Mouse (Mus musculus) hindlimb bud, embryonic 11.5 days (tissue): Measurements from ENCODE around the gene Exosc9.

Experiments
- DNase-seq: peaks from one replicate; pipeline ENCODE4 v3.0.0-alpha.2; 2012; ENCODE audit warnings: low read depth, low spot score; ENCODE audit errors: extremely low spot score

Gene Exosc9

DNA sequence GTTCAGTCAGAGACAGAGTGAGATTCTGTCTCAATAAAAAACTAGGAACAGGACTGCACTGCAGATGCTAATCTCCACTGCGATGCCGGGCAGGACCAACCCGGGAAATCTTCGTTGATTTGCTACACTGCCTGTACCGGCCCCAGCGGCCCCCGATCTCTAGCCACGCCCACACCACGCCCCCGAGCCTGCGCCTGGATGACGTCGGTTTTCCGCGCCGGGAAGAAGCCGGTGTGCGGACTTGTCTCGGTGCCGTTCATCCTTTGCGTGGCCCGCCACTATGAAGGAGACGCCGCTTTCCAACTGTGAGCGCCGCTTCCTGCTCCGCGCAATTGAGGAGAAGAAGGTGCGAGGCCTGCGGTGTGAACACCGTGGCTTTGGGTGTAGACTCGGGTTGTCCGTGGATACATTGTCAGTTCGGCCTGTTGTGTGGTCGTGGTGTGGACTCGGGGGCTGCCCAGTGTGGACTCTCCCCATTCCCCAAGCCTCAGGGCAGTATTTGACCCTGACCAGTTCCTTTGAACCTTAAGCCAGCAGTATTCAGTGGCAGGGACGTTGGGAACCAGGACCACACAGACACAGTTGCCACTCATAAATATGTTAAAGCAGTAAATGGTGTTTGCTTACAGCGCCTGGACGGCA is at the start of gene Exosc9:
Exosc9 (plus strand) TSS at position 201 of the 642 bp plus-strand sequence.
- DNase-seq, result no peak

DNA sequence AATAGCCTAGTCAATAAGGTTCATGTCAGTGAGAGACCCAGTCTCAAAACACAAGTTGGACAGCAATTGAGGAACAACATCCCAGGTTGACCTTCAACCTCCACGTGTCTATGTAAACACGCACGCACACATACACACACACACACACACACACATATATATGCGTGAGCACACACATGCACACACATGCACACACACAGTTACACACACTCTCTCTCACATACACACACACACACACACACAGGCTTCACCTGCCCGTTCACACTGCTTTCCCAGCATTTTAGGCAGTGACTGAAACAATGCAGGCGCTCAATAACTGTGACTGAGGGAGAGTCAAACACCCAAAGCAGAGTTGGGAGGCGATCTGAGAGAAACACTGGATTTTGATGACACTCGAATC is 47.1 kb upstream of the Exosc9 start:
- DNase-seq, result no peak

DNA sequence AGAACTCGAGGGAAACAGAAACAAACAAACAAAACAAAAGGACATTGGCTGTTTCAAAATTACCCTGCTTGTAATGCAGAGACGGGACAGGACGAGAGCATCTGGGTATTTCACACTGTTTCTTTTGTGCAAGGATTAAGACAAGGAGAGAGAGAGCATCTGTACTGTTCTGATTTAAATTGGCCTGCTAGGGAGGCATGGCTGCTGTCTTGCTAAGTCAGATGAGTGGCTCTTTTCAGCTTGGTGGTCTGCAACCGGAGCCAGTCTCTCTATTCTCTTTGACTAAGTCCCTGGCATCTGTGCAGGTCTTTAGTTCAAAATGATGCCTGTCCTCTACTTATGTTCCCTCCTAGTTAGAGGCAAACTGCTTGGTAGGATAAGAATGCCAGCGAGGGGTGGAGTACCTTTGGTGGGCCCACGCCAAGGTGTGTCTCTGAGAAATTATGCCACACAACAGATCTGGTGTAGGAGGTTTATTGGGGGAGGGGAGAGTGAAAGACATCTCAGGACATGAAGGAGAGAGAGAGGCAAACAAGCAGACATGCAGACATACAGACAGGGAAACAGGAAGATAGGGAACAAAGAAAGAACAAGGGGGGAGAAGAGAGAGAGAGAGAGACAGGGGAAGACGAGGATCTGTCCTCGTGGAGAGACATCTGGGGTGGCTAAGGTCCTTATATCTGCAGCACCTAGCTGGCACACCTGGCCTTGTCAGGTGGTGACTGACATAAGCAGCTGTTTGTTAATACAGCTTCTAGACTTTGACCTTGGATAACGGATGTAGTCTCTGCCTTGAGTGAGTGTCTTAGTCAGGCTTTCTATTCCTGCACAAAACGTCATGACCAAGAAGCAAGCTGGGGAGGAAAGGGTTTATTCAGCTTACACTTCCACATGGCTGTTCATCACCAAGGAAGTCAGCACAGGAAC is 46.3 kb upstream of the Exosc9 start:
- DNase-seq, result no peak

DNA sequence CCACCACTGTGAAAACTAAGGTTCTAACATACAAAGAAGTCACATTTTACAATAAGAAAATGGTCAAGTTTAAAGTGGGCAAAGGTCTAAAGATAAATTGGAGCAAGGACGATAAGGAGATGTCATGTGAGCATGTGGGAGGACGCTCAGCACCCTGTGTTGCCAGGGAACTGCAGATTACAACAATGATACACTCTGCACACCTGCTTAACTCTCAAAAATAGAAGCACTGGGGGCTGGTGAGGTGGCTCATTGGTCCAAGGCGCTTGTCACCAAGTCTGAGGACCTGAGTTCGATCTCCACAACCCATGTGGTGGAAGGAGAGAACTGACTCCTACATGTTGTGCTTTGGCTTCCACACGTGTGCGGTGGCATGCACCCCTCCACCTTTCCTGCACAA is 40.9 kb upstream of the Exosc9 start:
- DNase-seq, result no peak

- DNase-seq, result no peak
Observed at GRCm38 (mm10) chr3:36516196-36516595, 36.2 kb upstream of the Exosc9 start.

GRCm38 (mm10) chr3:36521073-36522060 is 31.0 kb upstream of the Exosc9 start, which contains the start of gene Gm11549:
Gene Gm11549 (minus strand): TSS chr3:36521813.
- no peak for DNase-seq

DNA sequence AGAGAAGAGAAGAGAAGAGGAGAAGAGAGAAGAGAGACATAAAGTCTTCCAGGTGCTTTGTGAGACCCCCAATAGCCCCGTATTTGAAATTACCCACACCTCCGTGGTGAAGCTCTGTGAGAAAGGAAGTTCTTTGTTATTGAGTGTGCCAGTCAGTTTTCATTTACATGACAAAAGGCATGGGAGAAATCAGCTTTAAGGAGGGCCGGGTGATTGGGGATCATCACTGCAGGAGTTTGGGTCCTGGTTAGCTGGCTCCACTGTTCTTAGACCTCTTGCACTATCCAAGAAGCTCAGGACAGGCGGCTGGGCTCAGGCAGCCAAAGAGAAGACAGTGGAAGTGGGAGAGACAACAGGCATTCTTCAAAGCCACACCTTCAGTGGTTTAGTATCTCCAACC is 30.3 kb upstream of the Exosc9 start:
- DNase-seq, result no peak

DNA sequence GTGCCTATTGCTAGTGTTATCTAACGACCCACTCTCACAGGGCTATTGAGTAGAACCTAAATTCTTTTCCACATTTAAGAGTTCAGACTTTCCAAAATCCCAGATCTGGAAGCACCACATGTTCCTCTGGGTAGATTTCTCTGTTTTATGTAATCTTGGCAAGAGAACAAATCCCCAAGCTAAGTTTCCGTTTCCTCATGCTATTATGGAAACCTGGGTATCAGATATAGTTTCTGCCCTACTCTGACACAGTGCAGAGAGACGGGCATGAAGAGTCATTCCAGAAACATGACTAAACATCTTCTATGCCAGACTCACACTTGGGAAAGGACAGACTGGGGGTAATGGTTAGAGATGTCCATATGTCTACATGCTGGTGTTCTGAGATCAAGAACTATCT is 27.9 kb upstream of the Exosc9 start:
- DNase-seq, result no peak

DNA sequence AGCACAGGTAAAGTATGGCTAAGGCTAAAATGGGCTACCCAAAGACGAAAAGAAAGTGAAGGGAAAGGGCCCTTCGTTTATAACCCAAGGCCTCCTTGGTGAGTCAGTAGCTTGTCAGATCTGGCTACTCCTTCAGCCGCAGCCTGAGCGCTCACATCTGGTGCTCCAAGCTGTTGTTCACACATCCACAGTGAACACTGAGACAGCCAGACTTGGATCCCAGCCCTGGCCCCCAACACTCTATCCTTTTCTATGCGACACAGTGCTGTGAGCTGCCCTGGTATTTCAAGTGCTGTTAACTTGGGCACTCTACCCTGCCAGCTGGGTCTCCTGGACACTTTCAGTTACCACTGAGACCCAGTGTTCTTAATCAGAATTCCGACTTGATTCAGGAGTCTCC is 22.1 kb upstream of the Exosc9 start:
- no peak for DNase-seq

- DNase-seq, result no peak
Observed at GRCm38 (mm10) chr3:36530781-36531180, 21.6 kb upstream of the Exosc9 start.

DNA sequence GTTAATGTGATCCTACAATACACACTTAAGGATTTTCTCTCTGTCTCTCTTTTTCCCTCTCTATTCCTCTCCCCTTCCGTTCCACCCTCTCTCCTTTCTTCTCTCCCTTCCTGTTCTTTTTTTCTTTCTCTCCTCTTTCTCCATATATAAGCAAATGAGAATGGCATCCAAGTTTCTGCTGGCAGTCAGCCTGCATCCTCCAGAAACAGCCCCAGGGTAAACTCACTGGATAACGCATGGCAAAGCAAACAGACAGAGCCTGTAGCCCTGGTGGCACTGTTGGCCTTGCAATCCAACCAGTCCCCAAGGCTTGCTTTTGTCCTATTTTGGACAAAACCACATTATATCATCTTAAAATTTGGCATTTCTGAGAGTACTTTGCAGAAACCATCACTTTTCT is 21.2 kb upstream of the Exosc9 start:
- no peak for DNase-seq

GRCm38 (mm10) chr3:36531979-36532542 is 20.3 kb upstream of the Exosc9 start:
- DNase-seq, result no peak

GRCm38 (mm10) chr3:36532738-36533137 is 19.7 kb upstream of the Exosc9 start:
- no peak for DNase-seq

- no peak for DNase-seq
Observed at GRCm38 (mm10) chr3:36533201-36533672, 19.2 kb upstream of the Exosc9 start.

DNA sequence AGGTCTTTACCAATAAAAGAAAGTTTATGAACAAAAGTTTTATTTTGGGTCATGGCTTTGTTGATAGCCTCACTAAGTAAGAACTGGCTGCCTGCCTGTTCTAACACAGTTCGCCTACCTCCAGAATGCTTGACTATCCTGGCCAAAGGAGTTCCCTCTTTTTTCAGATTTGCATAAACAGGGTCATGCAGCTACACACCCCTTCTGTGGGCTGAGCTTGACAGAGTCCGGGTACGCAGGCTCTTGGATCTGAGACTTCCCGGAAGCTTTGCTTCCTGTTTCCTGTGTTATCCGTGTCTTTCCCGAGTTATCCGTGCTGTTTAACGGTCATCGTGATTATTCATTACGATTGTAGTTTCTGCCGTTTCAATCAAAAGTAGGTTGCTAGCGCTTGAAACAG is 16.4 kb upstream of the Exosc9 start:
- no peak for DNase-seq

DNA sequence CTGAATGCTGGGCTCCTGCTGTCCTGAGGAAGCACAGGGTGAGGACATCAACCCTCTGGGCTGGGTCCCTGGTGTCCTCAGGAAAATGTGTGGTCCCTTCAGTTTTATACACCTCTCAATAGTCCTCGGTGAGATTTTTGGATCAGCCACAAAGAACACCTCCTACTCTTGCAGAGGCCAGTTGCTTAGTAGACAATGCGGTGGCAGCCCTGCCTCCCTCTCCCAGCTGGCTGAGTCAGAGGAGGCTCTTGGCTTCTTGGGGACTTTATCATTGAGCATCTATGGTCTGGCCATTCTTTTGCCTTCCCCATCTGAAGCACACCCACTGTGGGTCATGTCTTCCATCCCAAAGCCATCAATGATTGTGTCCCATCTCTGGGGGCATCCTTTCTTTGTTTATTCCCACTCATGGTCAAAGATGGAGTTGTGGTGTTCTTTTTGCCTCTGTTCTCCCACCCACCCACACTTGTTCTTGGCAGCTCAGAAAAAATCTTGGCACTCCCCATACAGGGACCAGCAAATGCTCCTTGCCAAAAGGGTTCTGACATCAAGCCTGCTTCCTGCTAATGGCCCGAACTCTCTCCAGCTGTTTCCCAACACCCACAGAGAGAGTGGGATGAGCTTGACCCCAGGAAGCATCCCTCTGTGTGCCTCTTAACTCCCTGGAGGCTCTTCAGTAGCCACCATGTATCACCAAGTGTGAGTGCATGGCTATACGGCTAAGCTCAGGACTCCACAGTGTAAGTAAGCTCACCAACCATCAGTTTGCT is 14.5 kb upstream of the Exosc9 start:
- no peak for DNase-seq

GRCm38 (mm10) chr3:36540756-36541155 is 11.7 kb upstream of the Exosc9 start:
- DNase-seq, result no peak

DNA sequence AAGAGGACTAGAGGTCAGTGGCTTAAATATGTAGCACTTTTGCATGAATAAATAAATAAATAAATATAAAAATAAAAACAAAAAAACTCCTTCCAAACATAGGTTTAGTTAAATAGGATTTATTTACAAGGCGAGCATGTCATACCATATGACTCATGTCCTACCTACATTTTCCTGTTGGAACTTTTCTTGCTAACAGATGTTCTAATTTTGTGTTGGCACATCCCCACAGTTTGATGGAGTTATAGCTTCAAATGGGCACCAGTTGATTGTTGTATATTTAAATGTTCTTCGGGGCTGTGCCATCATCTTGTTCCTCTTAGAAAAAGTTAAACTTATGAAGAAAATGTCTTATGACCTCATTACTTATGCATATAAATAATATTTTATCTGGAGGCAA is 11.0 kb upstream of the Exosc9 start:
- DNase-seq, result no peak

DNA sequence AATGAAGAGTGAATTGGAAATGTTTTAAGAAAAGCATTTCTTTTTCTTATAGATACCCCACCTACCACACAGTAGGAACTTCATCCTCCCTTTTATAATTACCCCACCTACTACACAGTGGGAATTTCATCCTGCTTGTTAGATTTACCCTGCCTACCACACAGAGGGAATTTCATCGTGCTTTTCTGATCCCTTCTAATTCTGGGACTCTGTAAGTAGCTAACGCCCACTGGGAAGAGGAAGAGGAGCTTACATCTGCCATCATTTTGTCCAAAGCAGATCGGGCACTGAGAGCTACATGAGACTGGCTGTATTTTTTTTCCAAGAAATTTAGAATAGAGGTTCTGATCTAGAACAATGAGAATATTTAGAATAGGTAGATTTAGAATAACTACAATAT is 7.4 kb upstream of the Exosc9 start:
- no peak for DNase-seq

DNA sequence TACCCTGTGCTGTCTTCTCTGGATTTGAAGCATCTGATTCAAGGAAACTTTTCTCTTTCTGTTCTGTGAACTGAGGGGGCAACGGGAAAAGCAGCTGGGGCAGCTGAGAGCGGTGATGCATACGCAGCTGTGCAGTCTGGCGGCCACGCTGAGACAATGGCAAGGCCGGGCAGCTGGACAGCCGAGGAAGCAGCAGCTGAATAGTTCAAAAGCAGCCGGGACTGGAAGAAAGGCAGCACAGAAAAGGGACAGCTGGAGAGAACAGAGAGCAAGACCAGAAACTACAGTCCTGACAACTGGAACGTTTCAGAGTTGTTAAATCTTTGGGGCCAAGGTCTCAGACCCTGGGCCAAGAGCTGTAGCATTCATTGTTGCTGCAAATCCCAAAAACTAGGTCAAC is 1.1 kb upstream of the Exosc9 start:
- DNase-seq, result no peak
